Mouse (Mus musculus): Measurements from ENCODE around the gene Slc19a1. TPM values are rescaled to one million over a fixed set of nuclear protein-coding genes. Genes with fewer than 3 reads are reported as not detected.
A peak's percentile ranks its signal among the peaks of the same experiment; 100 is the strongest.

Slc19a1 gene
- polyA plus RNA-seq, 1 experiment from 2014 or later, result 35.4 TPM

DNA sequence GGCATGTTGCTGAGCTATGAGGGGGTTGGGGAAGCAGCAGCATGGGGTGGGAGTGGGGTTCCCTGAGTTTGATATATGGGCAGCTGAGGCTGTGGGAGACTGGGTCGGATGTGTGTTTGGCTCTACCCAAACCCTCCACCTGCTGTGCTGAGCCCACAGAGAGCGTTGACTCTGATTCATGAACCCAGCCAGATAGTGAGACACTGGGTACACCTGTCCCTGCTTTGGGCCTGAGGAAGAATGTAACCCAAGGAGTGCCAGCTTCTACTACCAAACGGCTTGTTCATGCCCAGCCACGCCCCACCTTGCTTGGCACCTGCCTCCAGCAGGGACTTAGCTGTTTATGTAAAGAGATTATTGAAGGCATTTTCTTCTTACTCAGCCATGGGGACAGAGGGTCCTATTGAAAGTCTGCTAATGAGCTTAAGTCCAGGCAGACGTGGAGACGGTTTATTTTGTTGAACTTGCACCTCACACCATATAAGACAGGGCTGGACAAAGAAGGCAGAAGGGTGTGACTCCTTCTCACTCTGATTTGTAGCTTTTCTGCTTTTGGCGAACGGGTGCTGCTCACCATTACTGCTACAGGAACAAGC lies 6.6 kb downstream of the Slc19a1 start:
- Histone ChIP-seq H3K27me3 (no peaks in the 10 kb centered on the region), H3K27ac (replicated peaks) (no peak overlapping the region), H3K4me2 (replicated peaks) (no peak overlapping the region), H3K4me3 (no peak overlapping the region), H3K4me1 (peaks cover 16% of the 10 kb centered on the region), H3K36me3 (peaks cover 22% of the 10 kb centered on the region), H3K9me3 (no peaks in the 10 kb centered on the region), H3K9ac (replicated peaks) (no peak overlapping the region)
- ATAC-seq (replicated peaks), result no peak
- WGBS, result 73% methylated on average over 8 of the region's 8 CpGs

DNA sequence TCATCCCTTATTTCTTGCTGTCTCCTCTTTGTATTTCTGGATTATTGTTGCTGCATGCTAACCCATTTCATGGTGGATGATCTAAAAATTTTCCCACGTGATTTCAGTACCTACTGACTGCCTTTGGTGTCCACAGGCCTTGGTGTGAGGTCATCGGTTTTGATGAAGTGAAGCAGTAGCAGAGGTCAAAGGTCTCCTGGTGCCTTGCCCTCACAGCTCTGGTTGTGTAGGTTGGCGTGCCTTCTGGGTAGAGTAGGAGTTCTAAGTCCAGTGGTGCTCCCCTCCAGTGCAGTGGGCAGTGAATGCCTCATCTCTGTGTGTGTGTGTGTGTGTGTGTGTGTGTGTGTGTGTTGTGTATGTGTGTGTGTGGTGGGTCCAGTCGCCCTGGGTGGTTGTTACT lies 16.2 kb downstream of the Slc19a1 start:
- Histone ChIP-seq H3K9ac (replicated peaks) (no peak overlapping the region), H3K27ac (replicated peaks) (no peak overlapping the region), H3K4me2 (replicated peaks) (no peak overlapping the region), H3K36me3 (peaks cover 61% of the 10 kb centered on the region), H3K4me1 (no peaks in the 10 kb centered on the region), H3K4me3 (no peak overlapping the region), H3K9me3 (no peaks in the 10 kb centered on the region), H3K27me3 (no peaks in the 10 kb centered on the region)
- WGBS, result 79% methylated on average over 4 of the region's 4 CpGs
- no peak for ATAC-seq (replicated peaks)

DNA sequence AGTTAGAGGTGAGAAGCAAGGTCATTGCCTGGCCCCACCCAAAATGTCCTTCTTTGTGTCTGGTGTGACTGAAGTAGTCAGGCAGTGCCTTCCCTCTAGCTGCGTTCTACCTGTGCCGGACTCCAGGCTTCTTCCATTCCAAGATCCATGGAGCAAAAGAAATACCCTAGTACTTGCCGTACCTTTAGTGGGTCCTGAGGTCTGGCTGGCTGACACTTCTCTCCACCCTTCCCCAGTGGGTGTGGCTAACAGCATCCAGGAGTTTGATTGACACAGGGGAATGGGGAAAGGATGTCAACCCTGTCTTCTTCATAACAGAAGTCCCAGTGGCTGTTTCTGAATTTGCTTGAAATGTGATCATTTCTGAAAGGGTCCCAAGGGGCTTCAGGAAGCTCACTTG lies 16.6 kb downstream of the Slc19a1 start:
- no peak for ATAC-seq (replicated peaks)
- Histone ChIP-seq H3K9me3 (no peaks in the 10 kb centered on the region), H3K4me2 (replicated peaks) (no peak overlapping the region), H3K27me3 (no peaks in the 10 kb centered on the region), H3K9ac (replicated peaks) (no peak overlapping the region), H3K4me3 (no peak overlapping the region), H3K4me1 (no peaks in the 10 kb centered on the region), H3K36me3 (peaks cover 57% of the 10 kb centered on the region), H3K27ac (replicated peaks) (no peak overlapping the region)
- 93% methylated on average over 3 of the region's 3 CpGs for WGBS

DNA sequence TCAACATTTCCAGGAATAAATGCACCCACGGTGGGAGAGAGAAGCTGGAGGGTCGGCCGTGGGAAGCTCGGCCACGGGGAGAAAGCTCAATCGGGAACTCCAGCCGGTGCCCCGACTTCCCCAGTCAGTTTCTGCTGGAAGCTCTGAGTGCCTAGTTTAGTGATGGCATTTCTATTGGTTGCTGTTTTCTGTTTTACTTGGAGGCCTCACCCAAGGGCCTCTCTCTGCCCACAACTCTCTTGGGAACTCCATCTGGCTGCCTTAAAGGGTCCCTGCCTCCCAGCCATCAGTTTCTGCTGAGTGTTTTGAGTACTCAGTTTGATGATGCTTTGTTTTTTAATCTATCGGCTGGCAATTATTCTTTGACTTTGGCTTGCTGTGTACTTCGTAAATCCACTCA lies 24.7 kb downstream of the Slc19a1 start:
- WGBS, result 73% methylated on average over 10 of the region's 10 CpGs
- H3K36me3 ChIP-seq, result peaks cover 3% of the 10 kb centered on the region; the same call in 1 of the 2 replicates
- no peak overlapping the region for H3K4me2 ChIP-seq (replicated peaks)
- H3K9me3 ChIP-seq, result no peaks in the 10 kb centered on the region
- H3K27ac ChIP-seq (replicated peaks), result no peak overlapping the region
- no peak overlapping the region for H3K4me3 ChIP-seq
- H3K27me3 ChIP-seq, result no peaks in the 10 kb centered on the region
- H3K4me1 ChIP-seq, result no peaks in the 10 kb centered on the region
- no peak overlapping the region for H3K9ac ChIP-seq (replicated peaks)
- ATAC-seq (replicated peaks), result no peak

DNA sequence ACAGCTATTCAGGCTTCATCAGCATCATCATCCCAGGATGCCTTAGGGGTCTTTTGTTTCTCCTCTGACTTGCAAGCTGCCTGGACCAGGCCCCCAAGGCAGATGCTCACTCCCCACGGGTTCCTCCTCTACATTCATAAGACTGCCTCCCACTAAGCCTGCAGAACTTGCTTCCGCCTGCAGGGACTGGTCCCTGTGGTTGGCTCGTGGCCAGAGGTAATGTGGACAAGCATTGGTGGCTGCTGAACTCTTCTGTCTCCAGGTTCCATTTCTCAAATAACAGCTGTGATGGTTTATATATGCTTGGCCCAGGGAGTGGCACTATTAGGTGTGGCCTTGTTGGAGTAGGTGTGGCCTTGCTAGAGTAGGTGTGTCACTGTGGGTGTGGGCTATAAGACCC lies 29.4 kb downstream of the Slc19a1 start:
- Histone ChIP-seq H3K4me2 (replicated peaks) (no peak overlapping the region), H3K36me3 (no peaks in the 10 kb centered on the region), H3K9me3 (no peaks in the 10 kb centered on the region), H3K4me3 (no peak overlapping the region), H3K4me1 (no peaks in the 10 kb centered on the region), H3K9ac (replicated peaks) (no peak overlapping the region), H3K27me3 (no peaks in the 10 kb centered on the region), H3K27ac (replicated peaks) (no peak overlapping the region)
- ATAC-seq (replicated peaks), result no peak
- 76% methylated on average over 3 of the region's 3 CpGs for WGBS

DNA sequence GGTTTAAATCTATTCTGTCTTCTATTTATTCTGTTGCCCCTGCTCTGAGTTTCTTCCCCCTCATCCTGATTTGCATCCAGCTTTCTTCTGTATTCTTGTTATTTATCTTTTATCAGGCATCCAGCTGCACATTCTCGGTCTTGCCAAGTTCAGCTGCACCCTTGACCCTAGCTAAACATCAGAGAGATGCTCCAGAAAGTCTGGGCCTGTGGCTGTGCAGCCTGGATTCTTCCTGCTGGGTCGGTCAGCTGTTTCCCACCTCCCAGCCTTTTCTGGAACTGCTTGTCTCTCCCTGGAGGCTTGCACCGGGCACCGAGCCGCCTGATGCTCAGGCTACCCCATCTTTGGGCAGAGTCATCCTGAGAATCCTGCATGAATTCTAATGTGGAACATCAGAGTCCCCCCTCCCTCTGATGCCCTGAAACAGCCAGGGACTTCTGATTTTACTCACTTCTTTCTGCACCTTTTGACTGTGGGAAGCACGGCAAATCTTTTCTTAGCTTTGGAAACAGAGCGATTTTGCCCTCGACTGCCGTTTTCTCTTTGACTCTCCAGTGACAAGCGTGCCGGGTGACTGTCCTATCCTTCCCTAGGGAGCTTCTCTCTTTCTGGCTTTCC lies 30.5 kb downstream of the Slc19a1 start:
- ATAC-seq (replicated peaks), result no peak
- Histone ChIP-seq H3K36me3 (no peaks in the 10 kb centered on the region), H3K9ac (replicated peaks) (no peak overlapping the region), H3K9me3 (no peaks in the 10 kb centered on the region), H3K4me2 (replicated peaks) (no peak overlapping the region), H3K4me3 (no peak overlapping the region), H3K27ac (replicated peaks) (no peak overlapping the region), H3K27me3 (no peaks in the 10 kb centered on the region), H3K4me1 (no peaks in the 10 kb centered on the region)
- WGBS, result 87% methylated on average over 11 of the region's 11 CpGs

DNA sequence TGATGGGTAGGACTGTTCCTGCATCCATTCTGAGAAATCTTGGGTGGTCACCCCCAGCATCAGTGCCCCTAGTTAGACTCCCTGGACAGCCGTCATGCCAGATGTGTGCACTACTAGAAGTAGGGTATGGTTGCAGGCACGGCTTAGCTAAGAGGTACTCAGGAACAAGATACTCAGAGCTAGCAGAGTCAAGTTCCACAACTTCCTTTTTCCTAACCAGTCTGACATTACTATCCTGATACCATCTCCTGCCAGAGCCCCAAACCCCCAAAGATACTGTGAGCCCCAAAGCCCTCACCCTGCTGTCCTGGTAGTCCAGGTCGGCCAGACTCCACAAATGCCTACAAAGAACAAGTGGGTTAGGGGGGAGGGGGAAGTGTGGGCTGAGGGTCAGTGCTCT lies 32.2 kb downstream of the Slc19a1 start:
- Histone ChIP-seq H3K9ac (replicated peaks) (no peak overlapping the region), H3K9me3 (no peaks in the 10 kb centered on the region), H3K27ac (replicated peaks) (no peak overlapping the region), H3K4me2 (replicated peaks) (no peak overlapping the region), H3K4me1 (no peaks in the 10 kb centered on the region), H3K4me3 (no peak overlapping the region), H3K36me3 (no peaks in the 10 kb centered on the region), H3K27me3 (no peaks in the 10 kb centered on the region)
- ATAC-seq (replicated peaks), result no peak
- WGBS, result 93% methylated on average over 3 of the region's 3 CpGs

DNA sequence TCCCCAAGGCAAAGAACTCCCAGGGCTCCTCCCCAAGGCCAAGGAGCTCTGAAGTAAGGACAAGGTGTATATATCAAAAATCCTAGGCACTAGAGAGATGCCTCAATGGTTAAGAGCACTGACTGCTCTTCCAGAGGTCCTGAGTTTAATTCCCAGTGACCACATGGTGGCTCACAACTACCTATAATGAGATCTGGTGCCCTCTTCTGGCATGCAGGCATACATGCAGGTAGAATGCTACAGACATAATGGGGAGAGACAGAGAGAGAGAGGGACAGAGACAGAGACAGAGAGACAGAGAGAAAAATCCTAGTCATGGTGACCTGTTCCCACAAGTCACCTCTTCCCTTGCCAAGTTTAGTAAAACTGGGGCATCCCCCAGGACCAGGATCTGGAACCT lies 32.6 kb downstream of the Slc19a1 start:
- H3K4me1 ChIP-seq, result no peaks in the 10 kb centered on the region
- no peaks in the 10 kb centered on the region for H3K36me3 ChIP-seq
- no peak overlapping the region for H3K4me3 ChIP-seq
- H3K27ac ChIP-seq (replicated peaks), result no peak overlapping the region
- no peaks in the 10 kb centered on the region for H3K27me3 ChIP-seq
- ATAC-seq (replicated peaks), result no peak
- H3K4me2 ChIP-seq (replicated peaks), result no peak overlapping the region
- H3K9me3 ChIP-seq, result no peaks in the 10 kb centered on the region
- no peak overlapping the region for H3K9ac ChIP-seq (replicated peaks)

DNA sequence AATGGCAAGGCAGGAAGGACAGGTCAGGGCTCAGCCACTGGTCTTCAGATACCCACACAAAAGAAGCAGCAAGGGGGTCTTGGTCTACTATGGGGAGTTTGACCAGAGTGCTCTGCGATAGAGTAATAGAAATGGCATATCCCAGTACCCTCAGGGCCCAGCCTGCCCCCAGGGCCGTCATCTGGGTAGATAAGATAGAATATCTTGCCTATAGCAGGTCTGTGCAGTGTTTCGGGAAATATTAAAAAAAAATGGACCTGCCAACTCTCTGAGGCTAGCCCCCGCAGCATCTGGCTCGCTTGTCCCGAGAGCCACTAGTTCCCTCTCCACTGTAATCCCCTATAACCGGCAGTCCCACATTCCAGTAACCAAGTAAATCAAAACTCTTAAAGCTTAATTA lies 36.4 kb downstream of the Slc19a1 start:
- Histone ChIP-seq H3K4me3 (no peak overlapping the region), H3K27me3 (no peaks in the 10 kb centered on the region), H3K9me3 (no peaks in the 10 kb centered on the region), H3K36me3 (no peaks in the 10 kb centered on the region), H3K4me2 (replicated peaks) (no peak overlapping the region), H3K4me1 (no peaks in the 10 kb centered on the region), H3K27ac (replicated peaks) (no peak overlapping the region), H3K9ac (replicated peaks) (no peak overlapping the region)
- 90% methylated on average over 7 of the region's 7 CpGs for WGBS
- ATAC-seq (replicated peaks), result no peak

DNA sequence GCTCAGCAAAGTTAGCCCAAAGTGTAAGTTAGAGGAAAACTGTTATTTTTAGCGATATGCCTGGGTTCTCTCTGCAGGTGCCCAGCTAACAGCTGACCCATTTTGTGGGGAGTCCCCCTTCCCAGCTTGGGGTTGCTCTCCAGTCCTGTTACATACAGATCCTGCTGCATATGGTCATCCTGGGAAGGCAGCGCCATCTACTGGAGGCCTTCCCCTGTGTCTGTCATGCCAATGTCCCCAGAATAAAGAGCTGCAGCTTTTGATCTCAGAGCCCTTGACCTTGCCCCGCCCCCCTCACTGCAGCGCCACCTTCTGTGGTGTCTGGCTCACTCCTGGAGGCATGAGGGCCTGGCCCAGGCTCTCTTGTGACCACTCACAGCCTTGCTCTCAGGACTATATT lies 38.0 kb downstream of the Slc19a1 start:
- no peaks in the 10 kb centered on the region for H3K36me3 ChIP-seq
- ATAC-seq (replicated peaks), result 0 out of 2 replicates have a peak, but pooled peaks have one; percentile 16
- WGBS, result 60% methylated on average over 4 of the region's 4 CpGs
- no peaks in the 10 kb centered on the region for H3K27me3 ChIP-seq
- no peaks in the 10 kb centered on the region for H3K9me3 ChIP-seq
- no peak overlapping the region for H3K9ac ChIP-seq (replicated peaks)
- no peaks in the 10 kb centered on the region for H3K4me1 ChIP-seq
- H3K27ac ChIP-seq (replicated peaks), result no peak overlapping the region
- no peak overlapping the region for H3K4me2 ChIP-seq (replicated peaks)
- H3K4me3 ChIP-seq, result no peak overlapping the region

DNA sequence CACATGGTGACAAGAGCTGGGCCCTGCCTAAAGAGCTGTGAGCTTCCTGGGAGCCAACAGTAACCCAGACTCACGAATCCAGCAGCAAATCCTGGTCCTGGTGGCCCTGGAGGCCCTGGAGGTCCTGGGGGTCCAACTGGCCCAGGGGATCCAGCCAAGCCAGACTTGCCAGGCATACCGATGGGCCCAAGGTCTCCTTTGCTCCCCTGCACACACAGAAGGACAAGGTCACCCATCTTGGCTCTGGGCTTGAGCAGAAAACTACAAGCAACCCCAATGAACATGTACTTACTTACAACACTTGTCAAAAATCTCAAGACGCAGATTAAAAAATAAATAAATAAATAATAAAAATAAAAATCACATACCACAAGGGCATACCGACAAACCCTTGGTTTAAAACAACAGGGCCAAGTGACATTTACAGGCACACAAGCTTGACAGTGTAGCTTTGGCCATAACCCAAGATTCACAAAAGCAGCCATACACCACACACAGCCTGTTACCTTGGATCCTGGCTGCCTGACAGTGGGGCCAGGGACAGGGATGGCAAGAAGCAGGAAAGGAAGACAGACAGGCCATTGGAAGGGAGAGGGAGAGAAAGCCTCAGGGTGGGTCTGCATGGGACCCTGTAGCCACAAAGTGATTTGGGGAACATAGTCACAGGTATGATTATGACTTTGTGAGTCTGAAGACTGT lies 42.4 kb downstream of the Slc19a1 start:
- 87% methylated on average over 4 of the region's 4 CpGs for WGBS
- Histone ChIP-seq H3K4me1 (no peaks in the 10 kb centered on the region), H3K27me3 (no peaks in the 10 kb centered on the region), H3K27ac (replicated peaks) (no peak overlapping the region), H3K4me2 (replicated peaks) (no peak overlapping the region), H3K9ac (replicated peaks) (no peak overlapping the region), H3K4me3 (no peak overlapping the region), H3K9me3 (no peaks in the 10 kb centered on the region), H3K36me3 (no peaks in the 10 kb centered on the region)
- no peak for ATAC-seq (replicated peaks)

DNA sequence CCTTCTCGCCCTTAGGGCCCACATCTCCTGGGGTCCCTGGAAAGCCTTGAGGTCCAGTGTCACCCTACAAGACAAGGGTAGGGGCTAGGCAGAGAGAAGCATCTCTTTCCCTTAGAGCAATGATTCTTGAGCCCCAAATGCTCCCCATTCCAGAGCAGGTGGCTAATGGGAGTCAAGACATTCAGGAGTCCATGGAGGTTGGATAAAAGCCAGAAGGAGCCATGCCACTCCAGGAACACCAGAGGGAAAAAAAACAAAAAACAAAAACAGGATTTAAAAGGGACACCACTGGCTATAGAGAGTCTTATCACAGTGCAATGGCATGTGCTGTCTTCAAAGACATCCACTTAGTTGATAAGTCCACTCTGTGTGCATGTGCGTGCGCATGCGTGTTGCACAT lies 46.4 kb downstream of the Slc19a1 start:
- WGBS, result over 99% methylated on average over 4 of the region's 4 CpGs
- no peak for ATAC-seq (replicated peaks)
- Histone ChIP-seq H3K27me3 (no peaks in the 10 kb centered on the region), H3K9ac (replicated peaks) (no peak overlapping the region), H3K4me2 (replicated peaks) (no peak overlapping the region), H3K9me3 (no peaks in the 10 kb centered on the region), H3K36me3 (no peaks in the 10 kb centered on the region), H3K27ac (replicated peaks) (no peak overlapping the region), H3K4me3 (no peak overlapping the region), H3K4me1 (0 out of 2 replicates have a peak, but pooled peaks cover 4% of the 10 kb centered on the region)

All from forebrain, embryonic 15.5 days (tissue).